Mouse (Mus musculus): ENCODE data around the gene Gstcd. TPM values are rescaled to one million over a fixed set of nuclear protein-coding genes. Genes with fewer than 3 reads are reported as not detected.

The Gstcd gene
- total and polyA plus RNA-seq, 3 experiments = 33.3 to 67.2 (median 44.6) TPM

- no peak overlapping the region for H3K27ac ChIP-seq (ENCODE audit: insufficient read depth, low read depth)
- no peaks in the 10 kb centered on the region for H3K9me3 ChIP-seq (replicated peaks; ENCODE audit: low read length)
- no peak for DNase-seq (ENCODE audit: extremely low read depth)
- no peaks in the 10 kb centered on the region for H3K4me1 ChIP-seq (ENCODE audit: control insufficient read depth in 1 of 2, insufficient read depth in 2 of 2)
- H3K4me2 ChIP-seq (ENCODE audit: insufficient read depth, low read depth, poor library complexity, severe bottlenecking) = no peak overlapping the region
- dilution Hi-C loops (cut with MboI; ENCODE audit: extremely low pct_ligation_motif_present, extremely low pct_unique_long_range_greater_than_20kb, low sequenced_read_pairs) (no loop called here), in situ Hi-C loops (cut with MboI; ENCODE audit: low pct_ligation_motif_present, low pct_unique_long_range_greater_than_20kb, low sequenced_read_pairs) (no loop called here)
- no peak overlapping the region for H3K4me3 ChIP-seq (replicated peaks in 1 of 3; ENCODE audit: low read depth in 2 of 3, low read length in 2 of 3, poor library complexity in 1 of 3)
- TF ChIP-seq CHD2 (IDR thresholded peaks at IDR 0.05; ENCODE audit: low read length) = no peak
- no peak for TF ChIP-seq ZMIZ1 (IDR thresholded peaks at IDR 0.05; ENCODE audit: low read depth, low read length)
- TF ChIP-seq ZNF384 (IDR thresholded peaks at IDR 0.05; ENCODE audit: low read depth, low read length) = no peak
- no peak for TF ChIP-seq MEF2A (IDR thresholded peaks at IDR 0.05; ENCODE audit: borderline replicate concordance, low read depth, low read length)
- TF ChIP-seq MXI1 (IDR thresholded peaks at IDR 0.05; ENCODE audit: low read depth, low read length) = no peak
- TF ChIP-seq MAFK (IDR thresholded peaks at IDR 0.05; ENCODE audit: insufficient replicate concordance, low read length) = no peak
- no peak for TF ChIP-seq TCF12 (IDR thresholded peaks at IDR 0.05; ENCODE audit: low read depth, low read length)
- no peak for TF ChIP-seq USF2 (conservative IDR thresholded peaks at IDR 0.05; ENCODE audit: low read depth, low read length)
- TF ChIP-seq IRF4 (IDR thresholded peaks at IDR 0.05; ENCODE audit: low read depth, low read length) = no peak
- no peak overlapping the region for H3K9ac ChIP-seq (ENCODE audit: insufficient read depth, low read depth)
- H3K27me3 ChIP-seq (replicated peaks) = no peaks in the 10 kb centered on the region
- H3K36me3 ChIP-seq (replicated peaks in 1 of 2; ENCODE audit: control insufficient read depth in 1 of 2, insufficient read depth in 1 of 2, low read length in 1 of 2) = peaks cover 25 to 60% of the 10 kb centered on the region in 2 experiments
- no peaks in the 10 kb centered on the region for H3K79me2 ChIP-seq (replicated peaks; ENCODE audit: control insufficient read depth, extremely low read depth, insufficient read depth, poor library complexity, severe bottlenecking)
These were observed 39.8 kb downstream of the Gstcd start for GRCm38 (mm10) chr3:133052068-133052467.

- Histone ChIP-seq H3K79me2 (replicated peaks; ENCODE audit: control insufficient read depth, extremely low read depth, insufficient read depth, poor library complexity, severe bottlenecking) (no peaks in the 10 kb centered on the region), H3K4me2 (ENCODE audit: insufficient read depth, low read depth, poor library complexity, severe bottlenecking) (no peak overlapping the region), H3K9me3 (replicated peaks; ENCODE audit: low read length) (no peaks in the 10 kb centered on the region), H3K36me3 (replicated peaks in 1 of 2; ENCODE audit: control insufficient read depth in 1 of 2, insufficient read depth in 1 of 2, low read length in 1 of 2) (peaks cover 14 to 58% of the 10 kb centered on the region in 2 experiments), H3K9ac (ENCODE audit: insufficient read depth, low read depth) (no peak overlapping the region), H3K27ac (ENCODE audit: insufficient read depth, low read depth) (no peak overlapping the region), H3K4me3 (replicated peaks in 1 of 3; ENCODE audit: low read depth in 2 of 3, low read length in 2 of 3, poor library complexity in 1 of 3) (no peak overlapping the region), H3K4me1 (ENCODE audit: control insufficient read depth in 1 of 2, insufficient read depth in 2 of 2) (no peaks in the 10 kb centered on the region), H3K27me3 (replicated peaks) (no peaks in the 10 kb centered on the region)
- no peak for DNase-seq (ENCODE audit: extremely low read depth)
- in situ Hi-C loops (cut with MboI; ENCODE audit: low pct_ligation_motif_present, low pct_unique_long_range_greater_than_20kb, low sequenced_read_pairs) = no loop called here
- TF ChIP-seq MYC (IDR thresholded peaks at IDR 0.05; ENCODE audit: low read depth, low read length) = no peak
- no peak for TF ChIP-seq JUN (IDR thresholded peaks at IDR 0.05; ENCODE audit: insufficient read depth, low read depth, low read length)
- TF ChIP-seq ZKSCAN1 (IDR thresholded peaks at IDR 0.05; ENCODE audit: borderline replicate concordance, low read depth, low read length) = no peak
- TF ChIP-seq NELFE (IDR thresholded peaks at IDR 0.05; ENCODE audit: low read depth, low read length) = no peak
- TF ChIP-seq HCFC1 (IDR thresholded peaks at IDR 0.05; ENCODE audit: low read depth, low read length) = no peak
- TF ChIP-seq POLR2A (IDR thresholded peaks at IDR 0.05; ENCODE audit: low read depth, low read length) = no peak
- TF ChIP-seq IRF4 (IDR thresholded peaks at IDR 0.05; ENCODE audit: low read depth, low read length) = no peak
- no peak for TF ChIP-seq SIN3A (IDR thresholded peaks at IDR 0.05; ENCODE audit: low read length)
- no peak for TF ChIP-seq CHD2 (IDR thresholded peaks at IDR 0.05; ENCODE audit: low read length)
- no peak for TF ChIP-seq MEF2A (IDR thresholded peaks at IDR 0.05; ENCODE audit: borderline replicate concordance, low read depth, low read length)
- no peak for TF ChIP-seq USF2 (conservative IDR thresholded peaks at IDR 0.05; ENCODE audit: low read depth, low read length)
- TF ChIP-seq PAX5 (IDR thresholded peaks at IDR 0.05; ENCODE audit: low read length) = no peak
- no peak for TF ChIP-seq EP300 (IDR thresholded peaks at IDR 0.05; ENCODE audit: low read length)
- TF ChIP-seq ZMIZ1 (IDR thresholded peaks at IDR 0.05; ENCODE audit: low read depth, low read length) = no peak
- TF ChIP-seq KAT2A (IDR thresholded peaks at IDR 0.05; ENCODE audit: insufficient replicate concordance, low read length) = no peak
- no peak for TF ChIP-seq NRF1 (IDR thresholded peaks at IDR 0.05; ENCODE audit: low read depth, low read length)
- TF ChIP-seq POLR2AphosphoS2 (IDR thresholded peaks at IDR 0.05; ENCODE audit: low read depth, low read length) = no peak
- no peak for TF ChIP-seq MXI1 (IDR thresholded peaks at IDR 0.05; ENCODE audit: low read depth, low read length)
- no peak for TF ChIP-seq ELF1 (IDR thresholded peaks at IDR 0.05; ENCODE audit: low read depth, low read length)
- no peak for TF ChIP-seq UBTF (IDR thresholded peaks at IDR 0.05; ENCODE audit: low read depth, low read length)
- dilution Hi-C loops (cut with MboI; ENCODE audit: extremely low pct_ligation_motif_present, extremely low pct_unique_long_range_greater_than_20kb, low sequenced_read_pairs) = no loop called here
These were observed 58.6 kb downstream of the Gstcd start for GRCm38 (mm10) chr3:133033145-133033755.
